Mouse (Mus musculus) adipocyte (in vitro differentiated cells): ENCODE measurements around the gene Ppp1r2.

ENCODE experiments used
- DNase-seq: peaks from one replicate; pipeline ENCODE4 v3.0.0-alpha.2; 2016; ENCODE audit warnings: low spot score

Ppp1r2 gene

GRCm38 (mm10) chr16:31290281-31290680 is 15.2 kb upstream of the Ppp1r2 start:
- peak; percentile 86 for DNase-seq

- DNase-seq = no peak
Measured at GRCm38 (mm10) chr16:31287712-31288111, 12.6 kb upstream of the Ppp1r2 start.

GRCm38 (mm10) chr16:31286801-31287488 is 11.9 kb upstream of the Ppp1r2 start:
- no peak for DNase-seq

- DNase-seq = peak; percentile 77
Measured at GRCm38 (mm10) chr16:31281981-31282380, 6.9 kb upstream of the Ppp1r2 start.

GRCm38 (mm10) chr16:31280176-31280575 is 5.1 kb upstream of the Ppp1r2 start:
- DNase-seq = no peak

- DNase-seq = no peak
Measured at GRCm38 (mm10) chr16:31278581-31278980, 3.5 kb upstream of the Ppp1r2 start.

GRCm38 (mm10) chr16:31278081-31278480 is 3.0 kb upstream of the Ppp1r2 start:
- no peak for DNase-seq

- no peak for DNase-seq
Measured at GRCm38 (mm10) chr16:31276962-31277361, 1.9 kb upstream of the Ppp1r2 start.

GRCm38 (mm10) chr16:31276539-31276938 is 1.5 kb upstream of the Ppp1r2 start:
- DNase-seq = peak; percentile 63

GRCm38 (mm10) chr16:31274084-31274483 is 993 bp downstream of the Ppp1r2 start:
- DNase-seq = peak; percentile 37

GRCm38 (mm10) chr16:31266692-31267091 is 8.4 kb downstream of the Ppp1r2 start:
- DNase-seq = no peak

- no peak for DNase-seq
Measured at GRCm38 (mm10) chr16:31256151-31256550, 18.9 kb downstream of the Ppp1r2 start.

GRCm38 (mm10) chr16:31255685-31256084 is 19.4 kb downstream of the Ppp1r2 start:
- DNase-seq = no peak

- DNase-seq = no peak
Measured at GRCm38 (mm10) chr16:31249401-31249800, 25.7 kb downstream of the Ppp1r2 start.

- DNase-seq = no peak
Measured at GRCm38 (mm10) chr16:31248717-31249116, 26.4 kb downstream of the Ppp1r2 start.

GRCm38 (mm10) chr16:31247442-31247841 is 27.6 kb downstream of the Ppp1r2 start:
- DNase-seq = no peak

GRCm38 (mm10) chr16:31244053-31244452 is 31.0 kb downstream of the Ppp1r2 start:
- DNase-seq = no peak

- DNase-seq = no peak
Measured at GRCm38 (mm10) chr16:31241433-31241832, 33.6 kb downstream of the Ppp1r2 start.

- no peak for DNase-seq
Measured at GRCm38 (mm10) chr16:31240569-31240968, 34.5 kb downstream of the Ppp1r2 start.

GRCm38 (mm10) chr16:31238281-31238680 is 36.8 kb downstream of the Ppp1r2 start:
- DNase-seq = no peak

GRCm38 (mm10) chr16:31235457-31236310 is 39.4 kb downstream of the Ppp1r2 start:
- DNase-seq = no peak

- no peak for DNase-seq
Measured at GRCm38 (mm10) chr16:31234808-31235456, 40.1 kb downstream of the Ppp1r2 start.

- no peak for DNase-seq
Measured at GRCm38 (mm10) chr16:31234356-31234755, 40.7 kb downstream of the Ppp1r2 start.
